Mouse (Mus musculus) 3T3-L1 (cell line): ENCODE measurements around the gene Rabgap1l.
A peak's percentile ranks its signal among the peaks of the same experiment; 100 is the strongest.
"Not testable (repeated sequence)": the region's sequence is repeated elsewhere in the genome, so short reads cannot be mapped to it uniquely, and the experiment has no call there.

ENCODE experiments used
- DNase-seq: peaks from one replicate; pipeline ENCODE4 v3.0.0-alpha.2; 2015; ENCODE audit warnings: low read depth, low spot score

Rabgap1l gene

GRCm38 (mm10) chr1:160496906-160497577 lies 296.0 kb downstream of the Rabgap1l start:
- DNase-seq = no peak

DNA sequence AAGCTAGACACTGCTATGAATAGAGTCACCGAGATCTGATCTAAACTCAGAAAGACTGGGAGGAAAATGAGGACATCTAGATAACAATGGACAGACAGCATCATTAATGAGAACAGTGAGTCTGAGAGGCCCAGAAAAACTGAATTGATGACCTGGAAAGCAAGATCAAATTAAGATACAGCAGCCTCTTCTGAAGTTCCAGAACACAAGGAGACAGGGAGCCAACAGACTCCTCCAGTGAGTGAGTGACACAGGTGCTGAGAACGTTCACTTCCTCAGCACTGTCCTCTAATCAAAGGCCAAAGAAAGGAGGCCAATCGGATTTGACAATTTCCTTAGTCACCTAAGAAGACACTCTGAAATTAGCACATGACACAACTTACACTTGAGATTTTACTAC lies 307.3 kb downstream of the Rabgap1l start:
- DNase-seq = no peak

DNA sequence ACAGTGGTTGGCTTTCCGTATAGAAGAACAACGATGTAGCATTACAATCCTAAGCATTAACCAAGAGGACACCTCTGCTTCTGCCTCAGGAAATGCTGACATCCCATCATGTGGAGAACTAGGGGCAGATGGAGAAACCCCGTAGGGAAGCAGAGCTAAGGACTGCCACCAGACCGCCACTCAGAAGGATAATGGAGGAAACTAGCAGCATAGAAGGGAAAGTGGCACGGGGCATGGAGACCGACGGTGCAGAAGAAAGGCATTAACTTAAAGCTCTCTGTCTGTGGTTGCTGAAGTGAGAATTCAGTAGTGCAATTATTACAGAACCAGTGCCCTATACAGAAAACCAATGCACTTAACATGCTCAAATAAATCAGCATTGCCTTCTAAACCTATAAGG lies 308.0 kb downstream of the Rabgap1l start:
- DNase-seq = no peak

DNA sequence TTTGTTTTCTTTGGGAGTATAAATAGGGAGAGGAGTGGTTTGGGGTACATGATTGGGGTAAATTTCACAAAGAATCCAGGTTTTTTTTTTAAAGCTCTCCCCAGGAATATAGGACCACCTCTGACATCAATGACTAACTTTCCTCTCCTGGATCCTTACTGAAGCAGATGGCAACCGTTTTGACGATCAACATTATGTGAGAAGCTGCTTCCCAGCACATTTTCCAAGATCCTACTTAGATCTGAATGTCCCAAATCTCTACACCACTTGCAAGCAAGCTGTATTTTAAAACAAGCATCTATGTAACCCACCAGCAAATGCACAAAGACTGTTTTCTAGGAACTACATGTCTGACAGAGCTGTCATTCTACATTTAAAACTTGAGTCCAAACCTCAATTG lies 311.4 kb downstream of the Rabgap1l start:
- DNase-seq = no peak

DNA sequence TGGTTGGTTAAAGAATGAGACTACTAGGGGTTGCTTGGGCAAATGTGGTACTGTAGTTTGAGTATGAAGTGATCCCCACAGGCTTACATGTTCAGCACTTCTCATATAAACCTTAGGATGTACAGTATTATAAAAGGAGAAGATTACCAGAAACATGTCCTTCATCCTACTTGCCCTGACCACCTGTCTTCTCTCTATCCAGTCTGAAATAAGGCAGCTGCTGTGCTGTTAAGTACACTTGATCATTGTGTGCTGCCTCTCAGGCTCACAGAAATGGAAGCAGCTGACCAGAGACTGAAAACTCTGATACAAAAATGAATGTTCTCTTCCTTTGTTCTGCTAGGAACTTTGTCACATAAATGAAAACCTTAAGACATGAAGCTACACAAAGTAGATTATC lies 325.6 kb downstream of the Rabgap1l start:
- DNase-seq = no peak

- no peak for DNase-seq
Observed at GRCm38 (mm10) chr1:160465186-160465585, 327.8 kb downstream of the Rabgap1l start.

GRCm38 (mm10) chr1:160464148-160464547 lies 328.9 kb downstream of the Rabgap1l start:
- no peak for DNase-seq

DNA sequence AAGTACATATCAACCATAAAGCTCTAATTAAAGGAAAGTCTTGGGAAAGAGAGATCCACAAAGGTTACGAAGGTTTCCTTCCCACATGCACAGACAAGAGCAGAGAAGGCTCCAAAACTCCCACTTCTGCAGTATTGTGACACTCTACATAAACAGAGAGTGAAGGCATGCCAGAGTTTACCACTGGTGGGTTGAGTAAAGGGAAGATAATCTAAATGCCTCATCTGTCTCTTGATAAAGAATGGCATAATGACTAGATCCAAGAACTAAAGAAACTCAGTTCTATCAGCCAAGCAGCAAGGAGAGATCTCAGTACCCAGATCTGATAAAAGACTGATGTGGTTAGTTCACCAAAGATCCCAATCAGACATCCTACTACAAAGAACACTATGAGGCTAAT lies 332.7 kb downstream of the Rabgap1l start:
- no peak for DNase-seq

DNA sequence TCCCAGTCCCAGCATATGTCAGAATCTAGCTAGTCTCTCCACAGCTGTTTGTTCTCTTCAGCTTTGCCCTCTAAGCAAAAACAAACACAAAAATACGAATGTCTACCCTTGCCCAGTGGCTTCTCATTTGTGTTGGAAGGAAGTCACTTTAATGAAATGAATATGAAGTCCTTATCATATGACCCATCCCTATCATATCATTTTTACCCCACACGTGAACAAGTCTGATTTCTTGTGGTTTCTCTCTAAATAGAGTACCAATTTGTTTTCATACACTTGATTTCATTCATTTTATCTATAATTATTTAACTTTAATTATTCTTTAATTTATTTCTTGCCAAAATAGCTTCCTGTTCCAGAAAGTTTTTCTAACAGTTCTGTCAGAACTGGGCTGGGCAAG lies 341.3 kb downstream of the Rabgap1l start:
- no peak for DNase-seq

GRCm38 (mm10) chr1:160448681-160449080 lies 344.3 kb downstream of the Rabgap1l start:
- no peak for DNase-seq

DNA sequence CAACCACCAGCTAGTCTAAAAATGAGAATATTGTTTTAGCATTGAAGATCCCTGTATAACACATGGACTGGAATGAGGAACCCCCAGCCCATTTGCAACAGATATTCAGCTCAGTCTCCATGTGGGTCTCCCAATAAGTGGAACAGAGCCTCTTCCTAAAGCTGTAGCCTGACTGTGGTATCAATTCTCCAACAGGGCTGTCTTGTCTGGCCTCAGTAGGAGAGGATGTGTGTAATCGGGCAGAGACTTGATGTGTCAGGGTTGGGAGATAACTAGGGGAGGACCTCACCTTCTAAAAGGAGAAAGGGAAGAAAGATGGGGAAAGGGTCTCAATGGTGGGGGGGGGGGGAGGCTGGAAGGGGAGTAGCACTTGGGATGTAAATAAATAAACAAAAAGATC lies 346.2 kb downstream of the Rabgap1l start:
- DNase-seq = no peak

GRCm38 (mm10) chr1:160443506-160443905 lies 349.5 kb downstream of the Rabgap1l start:
- no peak for DNase-seq

DNA sequence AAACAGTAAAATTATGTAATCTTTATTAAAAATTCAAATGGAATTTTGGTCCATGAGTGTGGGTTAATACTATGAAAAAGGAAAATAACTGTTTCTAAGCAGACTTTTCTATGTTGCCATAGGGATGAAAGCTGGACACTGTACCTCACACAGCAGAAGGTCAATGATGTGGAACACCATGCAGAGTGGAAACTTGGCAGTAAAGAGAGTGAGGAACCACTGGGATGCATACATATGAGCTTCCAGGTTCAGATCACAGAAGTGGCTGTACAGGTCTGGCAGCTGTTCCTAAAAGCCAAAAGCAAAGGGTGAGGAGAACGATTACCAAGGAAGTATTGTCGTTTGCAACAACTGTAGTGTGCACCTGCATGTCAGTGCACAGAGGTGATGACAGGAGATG lies 351.3 kb downstream of the Rabgap1l start:
- DNase-seq = no peak

- DNase-seq = no peak
Observed at GRCm38 (mm10) chr1:160441161-160441560, 351.9 kb downstream of the Rabgap1l start.

GRCm38 (mm10) chr1:160438820-160439219 lies 354.2 kb downstream of the Rabgap1l start:
- no peak for DNase-seq

DNA sequence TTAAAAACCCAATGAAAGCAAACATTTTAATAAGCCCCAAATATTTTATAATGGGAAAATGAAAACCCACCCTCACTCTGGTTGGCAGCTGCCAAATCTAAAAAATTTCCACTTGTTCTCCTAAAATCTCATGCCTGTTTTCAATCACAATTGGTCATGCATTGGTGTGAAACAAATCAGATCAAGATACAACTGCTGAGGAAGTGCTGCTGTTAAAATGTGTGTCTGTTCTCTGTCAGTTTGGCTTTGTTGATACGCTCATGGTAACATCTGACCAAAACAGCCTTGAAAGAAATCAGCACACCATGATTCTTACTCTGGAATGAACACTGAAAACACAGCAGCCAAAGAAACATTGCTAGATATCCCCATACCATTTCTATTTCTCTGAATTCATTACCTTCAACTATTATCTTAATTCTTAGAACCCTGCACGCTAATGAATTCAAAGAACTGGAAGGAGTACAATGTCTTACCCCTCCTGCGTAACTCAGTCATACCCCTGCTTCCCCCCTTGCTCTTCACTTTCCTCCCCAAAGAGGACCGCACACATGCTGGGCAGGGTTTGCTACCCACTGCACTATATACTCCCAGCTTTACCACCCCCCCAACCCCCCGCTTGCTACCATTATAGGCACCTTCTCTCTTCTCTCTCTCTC lies 375.7 kb downstream of the Rabgap1l start:
- DNase-seq = no peak

DNA sequence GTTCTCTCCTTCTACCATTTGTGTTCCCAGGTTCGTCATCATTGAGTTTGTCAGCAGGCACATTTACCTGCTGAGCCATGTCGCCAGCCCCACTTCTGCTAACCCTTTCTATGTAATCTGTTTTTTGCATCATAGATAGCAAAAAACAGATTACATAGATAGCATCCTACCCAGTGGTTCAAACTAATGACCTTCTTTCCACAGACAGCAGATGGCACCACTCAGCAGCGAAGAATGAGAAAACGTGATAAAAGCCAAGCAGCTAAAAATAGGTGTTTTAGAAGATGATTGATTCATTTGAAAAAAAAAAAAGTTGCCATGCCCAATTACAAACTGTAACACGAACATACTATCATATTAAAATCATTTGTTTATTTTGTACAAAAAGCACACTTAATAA lies 382.2 kb downstream of the Rabgap1l start:
- DNase-seq = peak; percentile 75

DNA sequence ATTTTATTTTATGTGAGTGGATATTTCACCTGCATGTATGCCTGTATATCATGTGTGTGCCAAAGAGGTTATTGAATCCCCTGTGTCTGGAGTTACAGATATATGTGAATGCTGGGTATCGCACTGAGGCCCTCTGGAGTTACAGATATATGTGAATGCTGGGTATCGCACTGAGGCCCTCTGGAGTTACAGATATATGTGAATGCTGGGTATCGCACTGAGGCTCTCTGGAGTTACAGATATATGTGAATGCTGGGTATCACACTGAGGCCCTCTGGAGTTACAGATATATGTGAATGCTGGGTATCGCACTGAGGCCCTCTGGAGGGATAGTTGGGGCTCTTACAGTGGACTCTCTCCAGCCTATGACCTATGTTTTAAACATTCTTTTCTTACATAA lies 383.3 kb downstream of the Rabgap1l start:
- not testable (repeated sequence) for DNase-seq

DNA sequence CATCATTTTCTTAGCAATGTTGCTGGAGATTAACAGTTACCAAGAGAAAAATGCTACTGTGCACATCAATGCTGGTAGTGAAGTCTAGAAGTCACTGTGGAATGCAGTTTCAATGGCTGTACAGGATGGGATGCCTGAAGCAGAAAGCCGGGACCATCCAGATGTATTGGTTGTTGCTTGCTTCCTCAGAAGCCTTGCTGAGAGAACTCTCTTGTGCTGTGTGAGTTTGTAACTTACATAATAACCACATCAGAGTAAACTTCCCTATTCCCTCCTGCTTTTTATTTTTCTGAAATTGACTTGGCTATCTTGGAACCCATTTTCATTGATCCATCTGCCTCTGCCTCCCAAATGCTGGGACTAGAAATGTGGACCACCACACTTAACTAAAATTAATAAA lies 383.9 kb downstream of the Rabgap1l start:
- no peak for DNase-seq

DNA sequence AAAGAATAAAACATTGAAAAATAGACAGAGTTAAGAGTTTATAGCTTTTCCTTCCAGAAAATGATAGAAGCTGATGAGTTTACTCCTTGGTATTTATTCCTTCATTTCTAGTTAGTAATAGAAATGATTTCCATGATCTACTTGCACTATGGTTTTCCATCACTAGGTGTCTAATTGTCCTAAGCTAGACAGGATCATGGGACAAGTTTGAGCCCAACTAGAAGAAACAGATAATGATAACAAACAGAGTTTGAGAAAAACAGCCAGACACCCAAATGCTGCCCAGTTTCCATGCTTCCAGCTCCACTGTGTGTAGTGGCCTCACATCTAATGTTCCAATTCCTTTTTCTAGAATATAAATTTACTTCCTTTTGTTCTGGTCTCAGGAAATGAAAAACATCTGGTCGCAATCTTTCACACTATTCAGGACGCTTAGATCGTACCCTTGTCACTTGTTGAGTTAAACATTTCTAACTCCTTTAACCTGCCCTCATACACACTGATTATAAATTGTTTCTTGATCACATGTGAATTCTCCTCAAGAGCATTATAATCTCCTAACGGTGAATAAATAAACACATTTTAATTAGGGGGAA lies 384.6 kb downstream of the Rabgap1l start:
- DNase-seq = peak; percentile 73

- DNase-seq = peak; percentile 81
Observed at GRCm38 (mm10) chr1:160399428-160399827, 393.6 kb downstream of the Rabgap1l start.

DNA sequence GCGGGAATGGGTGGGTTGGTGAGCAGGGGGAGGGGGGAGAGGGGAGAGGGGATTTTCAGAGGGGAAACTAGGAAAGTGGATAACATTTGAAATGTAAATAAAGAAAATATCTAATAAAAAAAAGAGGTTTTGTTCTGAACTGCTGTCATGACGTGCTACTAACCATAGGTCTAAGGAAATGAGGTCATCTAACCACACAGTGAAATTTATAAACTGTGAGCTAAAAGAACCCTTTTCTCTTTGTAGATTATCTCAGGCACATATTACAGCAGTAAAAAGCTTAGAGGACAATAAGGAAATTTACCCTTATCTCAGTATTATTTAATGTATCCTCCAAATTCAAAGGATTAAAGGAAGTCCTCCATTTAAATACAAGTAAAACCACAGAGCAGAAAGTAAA lies 396.0 kb downstream of the Rabgap1l start:
- DNase-seq = no peak

DNA sequence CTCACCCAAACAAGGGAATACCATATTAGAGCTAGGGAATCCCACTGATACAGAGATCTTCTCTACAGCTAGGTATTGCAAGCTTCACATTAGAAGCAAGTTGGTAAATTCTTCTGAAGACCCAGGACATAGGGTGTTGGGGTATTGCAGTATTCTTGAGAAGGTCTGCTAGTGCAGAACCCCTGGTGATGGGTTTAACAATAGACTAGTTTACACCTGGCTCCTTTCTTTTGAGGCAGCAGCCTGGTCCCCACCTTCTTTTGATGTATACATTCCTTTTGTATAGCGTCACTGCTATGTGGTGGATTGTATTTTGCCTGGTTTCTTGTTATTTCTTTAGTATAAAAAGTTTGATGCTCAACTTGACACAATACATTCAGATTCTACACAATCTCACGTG lies 405.6 kb downstream of the Rabgap1l start:
- DNase-seq = no peak
